Mouse (Mus musculus) kidney, postnatal 25 days (tissue): ENCODE data around the gene Sipa1l1.
A peak's percentile ranks its signal among the peaks of the same experiment; 100 is the strongest.

ENCODE experiments used
- DNase-seq, 2 experiments: peaks; one replicate each; pipeline ENCODE4 v3.0.0; 2021; ENCODE audit warnings: mixed read lengths in 2 of 2

The Sipa1l1 gene

GRCm38 (mm10) chr12:82340196-82340918, 171.2 kb downstream of the Sipa1l1 start:
- no peak for DNase-seq

- DNase-seq, result no peak
Measured at GRCm38 (mm10) chr12:82341181-82341580, 172.1 kb downstream of the Sipa1l1 start.

GRCm38 (mm10) chr12:82341696-82342095, 172.6 kb downstream of the Sipa1l1 start:
- DNase-seq, result no peak

- DNase-seq, result no peak
Measured at GRCm38 (mm10) chr12:82350082-82350481, 181.0 kb downstream of the Sipa1l1 start.

GRCm38 (mm10) chr12:82350891-82351290, 181.8 kb downstream of the Sipa1l1 start:
- peak; percentile 50 to 63 for DNase-seq

- DNase-seq, result no peak
Measured at GRCm38 (mm10) chr12:82353660-82354059, 184.5 kb downstream of the Sipa1l1 start.

GRCm38 (mm10) chr12:82355419-82356149, 186.5 kb downstream of the Sipa1l1 start:
- DNase-seq, result no peak

- DNase-seq, result no peak
Measured at GRCm38 (mm10) chr12:82356476-82356875, 187.4 kb downstream of the Sipa1l1 start.

- no peak for DNase-seq
Measured at GRCm38 (mm10) chr12:82357431-82357830, 188.3 kb downstream of the Sipa1l1 start.

GRCm38 (mm10) chr12:82362796-82363195, 193.7 kb downstream of the Sipa1l1 start:
- no peak for DNase-seq

- no peak for DNase-seq
Measured at GRCm38 (mm10) chr12:82364186-82364585, 195.1 kb downstream of the Sipa1l1 start.

GRCm38 (mm10) chr12:82365276-82365875, 196.3 kb downstream of the Sipa1l1 start:
- DNase-seq, result no peak

GRCm38 (mm10) chr12:82366754-82367153, 197.6 kb downstream of the Sipa1l1 start:
- no peak for DNase-seq

- no peak for DNase-seq
Measured at GRCm38 (mm10) chr12:82367345-82367744, 198.2 kb downstream of the Sipa1l1 start.

- no peak for DNase-seq
Measured at GRCm38 (mm10) chr12:82367986-82368385, 198.9 kb downstream of the Sipa1l1 start.

GRCm38 (mm10) chr12:82369402-82370160, 200.5 kb downstream of the Sipa1l1 start:
- DNase-seq, result no peak

GRCm38 (mm10) chr12:82371266-82371665, 202.1 kb downstream of the Sipa1l1 start:
- no peak for DNase-seq

GRCm38 (mm10) chr12:82374020-82374419, 204.9 kb downstream of the Sipa1l1 start:
- no peak for DNase-seq

GRCm38 (mm10) chr12:82382932-82383331, 213.8 kb downstream of the Sipa1l1 start:
- no peak for DNase-seq

- DNase-seq, result no peak
Measured at GRCm38 (mm10) chr12:82384719-82385118, 215.6 kb downstream of the Sipa1l1 start.

- no peak for DNase-seq
Measured at GRCm38 (mm10) chr12:82387042-82387441, 217.9 kb downstream of the Sipa1l1 start.

GRCm38 (mm10) chr12:82387647-82388046, 218.5 kb downstream of the Sipa1l1 start:
- DNase-seq, result no peak

GRCm38 (mm10) chr12:82388144-82388543, 219.0 kb downstream of the Sipa1l1 start:
- no peak for DNase-seq
